Mouse (Mus musculus) forebrain, embryonic 11.5 days (tissue): ENCODE measurements around the gene Eml5. TPM values are rescaled to one million over a fixed set of nuclear protein-coding genes. Genes with fewer than 3 reads are reported as not detected.

Experiments used
- ATAC-seq: fragments of 200-750 bp; cut with Nextera tagmentation; replicated peaks from 2 replicates; pipeline ENCODE4 v1.8.0; 2017; ENCODE audit warnings: moderate TSS enrichment; ENCODE audit not compliant: low FRiP score
- DNase-seq: peaks from one replicate; pipeline ENCODE4 v3.0.0-alpha.2; 2017; ENCODE audit warnings: low spot score
- H3K27ac ChIP-seq: fragments of 300-500 bp; sonication (generic); 2 replicates; pipeline ENCODE4 v1.5.1; 2014; ENCODE audit warnings: low read depth, low read length
- H3K27me3 ChIP-seq: fragments of 300-500 bp; sonication (generic); 2 replicates; pipeline ENCODE4 v1.6.1; 2014; ENCODE audit warnings: mild to moderate bottlenecking, low read length, mixed read lengths; ENCODE audit not compliant: control insufficient read depth, insufficient read depth
- H3K36me3 ChIP-seq: fragments of 300-500 bp; sonication (generic); 2 replicates; pipeline ENCODE4 v1.6.1; 2014; ENCODE audit warnings: mild to moderate bottlenecking, low read length, moderate library complexity, mixed read lengths; ENCODE audit not compliant: control insufficient read depth, insufficient read depth
- H3K4me1 ChIP-seq: fragments of 300-500 bp; sonication (generic); replicated peaks from 2 replicates; pipeline ENCODE4 v1.6.1; 2014; ENCODE audit warnings: low read length, mixed read lengths; ENCODE audit not compliant: control insufficient read depth, insufficient read depth
- H3K4me2 ChIP-seq: fragments of 300-500 bp; sonication (generic); 2 replicates; pipeline ENCODE4 v1.6.1; 2014; ENCODE audit warnings: low read depth, mild to moderate bottlenecking, low read length, moderate library complexity, mixed read lengths; ENCODE audit not compliant: severe bottlenecking
- H3K4me3 ChIP-seq: fragments of 300-500 bp; sonication (generic); 2 replicates; pipeline ENCODE4 v1.5.1; 2014; ENCODE audit warnings: low read depth, low read length
- H3K9ac ChIP-seq: fragments of 300-500 bp; sonication (generic); 2 replicates; pipeline ENCODE4 v1.6.1; 2014; ENCODE audit warnings: low read length
- H3K9me3 ChIP-seq: fragments of 300-500 bp; sonication (generic); 2 replicates; pipeline ENCODE4 v1.6.1; 2016; ENCODE audit warnings: low read length, mixed read lengths; ENCODE audit not compliant: control insufficient read depth
- WGBS: fragments of 180-500 bp; shearing (Covaris S2); extraction: QIAGEN DNeasy Blood & Tissue Kit; methylation state at CpG from one replicate; pipeline ENCODE4 v1.1.7; 2014; 5-methylcytosine and 5-hydroxymethylcytosine counted together
- polyA plus RNA-seq: library from polyadenylated mRNA; unstranded; fragments of >200 nt; fragmentation: Nextera tagmentation; extraction: Ambion mirVana; gene quantifications from 2 replicates; pipeline ENCODE4 v1.2.1, GENCODE M21; 2014

Eml5 gene
- 30.8 and 34.9 TPM in 2 replicates for polyA plus RNA-seq

DNA sequence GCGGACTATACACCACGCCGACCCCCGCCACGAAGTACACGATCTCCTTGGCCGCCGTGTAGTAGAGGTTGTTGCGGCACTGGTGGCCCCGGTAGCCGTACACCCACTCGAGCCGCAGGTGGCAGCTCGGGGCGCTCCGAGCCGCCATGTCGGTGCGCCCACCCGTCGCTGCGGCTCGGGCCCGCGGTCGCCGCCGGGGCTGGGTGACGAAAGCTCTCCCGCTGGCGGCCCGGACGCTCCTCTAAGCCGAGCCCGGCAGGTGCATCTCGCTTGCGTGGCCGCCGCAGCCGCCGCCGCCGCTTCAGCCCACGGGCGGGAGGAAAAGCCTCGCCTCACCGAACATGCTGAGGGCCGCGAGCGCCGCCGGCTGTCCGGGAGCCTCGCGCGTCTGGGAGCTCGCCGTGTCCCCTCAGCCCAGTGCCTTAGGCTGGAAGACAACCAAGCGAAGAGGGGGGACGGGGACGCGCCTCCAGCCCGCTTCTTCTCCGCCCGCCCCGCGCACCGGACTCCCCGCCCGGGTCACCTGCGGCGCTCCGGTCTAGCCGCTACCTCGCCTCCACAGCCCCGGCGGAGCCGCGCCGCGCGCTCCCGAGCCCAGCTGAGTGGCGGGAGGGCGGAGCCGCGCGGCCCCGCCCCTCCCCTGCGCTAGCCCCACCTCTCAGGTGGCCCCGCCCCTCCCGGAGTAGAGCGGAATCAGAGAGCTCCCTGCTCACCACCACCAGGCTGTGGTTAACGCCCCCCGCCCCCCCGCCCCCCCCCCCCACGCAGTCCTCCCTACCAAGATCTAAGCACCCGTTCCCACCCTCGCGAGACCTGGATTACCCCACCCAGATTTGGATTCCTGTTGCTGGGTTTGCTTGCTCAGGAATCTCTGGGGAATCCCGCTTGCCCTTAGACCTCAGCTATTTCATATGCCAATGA, at the start of gene Eml5:
Gene Eml5 (minus strand): TSS at position 604 of the 921 bp plus-strand sequence.
- H3K27me3 ChIP-seq = no peaks in the 10 kb centered on the region
- peak within 1 kb of the TSS; percentile 67 for H3K4me2 ChIP-seq
- peak; percentile 95 for DNase-seq
- peak; percentile 93 for ATAC-seq
- H3K27ac ChIP-seq = peak within 1 kb of the TSS; percentile 74
- peaks cover 4% of the 10 kb centered on the region; the same call in 1 of the 2 replicates for H3K4me1 ChIP-seq
- no peaks in the 10 kb centered on the region for H3K9me3 ChIP-seq
- WGBS = 1% methylated on average over 82 of the region's 101 CpGs
- H3K4me3 ChIP-seq = peak within 1 kb of the TSS; percentile 89
- H3K36me3 ChIP-seq = no peaks in the 10 kb centered on the region
- peak within 1 kb of the TSS; percentile 81 for H3K9ac ChIP-seq

DNA sequence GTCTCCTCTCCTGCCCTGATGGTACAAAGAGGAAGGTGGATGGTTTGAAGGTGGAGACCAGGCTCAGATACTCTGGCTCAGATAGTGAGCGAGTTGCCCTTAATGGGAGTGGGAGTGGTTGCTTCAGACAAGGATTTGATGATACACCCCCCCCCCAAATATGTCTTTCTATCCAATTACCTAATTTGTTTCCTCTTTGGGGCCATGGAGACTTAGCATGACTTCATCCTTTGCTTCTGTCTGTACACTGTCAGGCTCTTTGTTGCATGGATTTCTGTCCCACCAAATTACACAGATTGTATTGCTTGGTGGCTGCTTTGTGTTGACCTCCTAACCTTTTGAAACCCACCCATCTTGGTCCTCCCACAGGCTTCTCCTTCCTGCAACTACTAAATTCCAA, 31.6 kb upstream of the Eml5 start:
- ATAC-seq (no peak), DNase-seq (no peak)
- 96% methylated on average over 1 of the region's 1 CpGs for WGBS

DNA sequence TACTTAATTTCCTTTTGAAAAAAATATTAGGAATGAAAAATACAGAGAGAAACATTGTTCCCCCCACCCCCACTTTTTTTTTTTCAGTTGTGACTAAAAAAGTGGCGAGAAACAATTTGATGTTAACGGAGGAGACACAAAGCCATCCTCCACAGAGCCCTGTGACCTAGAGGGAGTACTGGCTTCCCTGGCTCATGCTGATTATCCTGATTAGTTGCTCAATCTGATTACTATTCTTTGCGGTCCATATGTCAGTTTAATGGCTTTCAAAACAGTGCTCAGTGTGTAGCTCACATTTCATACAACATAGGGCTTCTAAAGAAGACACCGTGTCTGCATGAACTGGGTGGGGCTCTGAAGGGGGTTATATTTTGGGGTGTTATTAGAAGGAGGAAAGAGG, 31.2 kb upstream of the Eml5 start:
- Histone ChIP-seq H3K27ac (no peak overlapping the region), H3K4me3 (no peak overlapping the region), H3K27me3 (no peaks in the 10 kb centered on the region), H3K4me2 (no peak overlapping the region), H3K9ac (no peak overlapping the region), H3K4me1 (no peaks in the 10 kb centered on the region), H3K36me3 (no peaks in the 10 kb centered on the region), H3K9me3 (no peaks in the 10 kb centered on the region)
- 84% methylated on average over 4 of the region's 4 CpGs for WGBS
- ATAC-seq (no peak), DNase-seq (no peak)

More for the DNA sequence above, 31.6 kb upstream of the Eml5 start:
- Histone ChIP-seq H3K36me3 (no peaks in the 10 kb centered on the region), H3K9me3 (no peaks in the 10 kb centered on the region), H3K27ac (no peak overlapping the region), H3K4me1 (no peaks in the 10 kb centered on the region), H3K4me2 (no peak overlapping the region), H3K4me3 (no peak overlapping the region), H3K27me3 (no peaks in the 10 kb centered on the region), H3K9ac (no peak overlapping the region)

DNA sequence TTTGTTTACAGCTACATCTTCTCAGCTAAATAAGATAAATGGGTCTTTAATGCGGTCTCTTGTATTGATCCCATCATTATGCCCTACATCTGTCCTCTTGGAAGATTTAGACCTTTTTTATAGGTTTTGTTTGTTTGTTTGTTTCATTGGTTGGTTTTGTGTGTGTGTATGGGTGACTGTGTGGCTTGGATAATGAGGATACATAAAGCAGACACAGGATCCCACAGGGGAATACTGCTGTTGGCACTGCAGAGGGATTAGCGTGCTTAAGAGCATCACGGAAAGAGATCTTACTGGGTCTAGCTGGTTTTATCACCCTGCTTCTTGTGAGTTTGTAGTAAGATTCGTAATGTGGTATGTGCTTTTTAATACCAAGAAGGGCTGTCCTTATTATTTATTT, 29.9 kb upstream of the Eml5 start:
- Histone ChIP-seq H3K36me3 (no peaks in the 10 kb centered on the region), H3K27ac (no peak overlapping the region), H3K9me3 (no peaks in the 10 kb centered on the region), H3K4me1 (no peaks in the 10 kb centered on the region), H3K9ac (no peak overlapping the region), H3K27me3 (no peaks in the 10 kb centered on the region), H3K4me3 (no peak overlapping the region), H3K4me2 (no peak overlapping the region)
- 89% methylated on average over 4 of the region's 4 CpGs for WGBS
- ATAC-seq (no peak), DNase-seq (no peak)

DNA sequence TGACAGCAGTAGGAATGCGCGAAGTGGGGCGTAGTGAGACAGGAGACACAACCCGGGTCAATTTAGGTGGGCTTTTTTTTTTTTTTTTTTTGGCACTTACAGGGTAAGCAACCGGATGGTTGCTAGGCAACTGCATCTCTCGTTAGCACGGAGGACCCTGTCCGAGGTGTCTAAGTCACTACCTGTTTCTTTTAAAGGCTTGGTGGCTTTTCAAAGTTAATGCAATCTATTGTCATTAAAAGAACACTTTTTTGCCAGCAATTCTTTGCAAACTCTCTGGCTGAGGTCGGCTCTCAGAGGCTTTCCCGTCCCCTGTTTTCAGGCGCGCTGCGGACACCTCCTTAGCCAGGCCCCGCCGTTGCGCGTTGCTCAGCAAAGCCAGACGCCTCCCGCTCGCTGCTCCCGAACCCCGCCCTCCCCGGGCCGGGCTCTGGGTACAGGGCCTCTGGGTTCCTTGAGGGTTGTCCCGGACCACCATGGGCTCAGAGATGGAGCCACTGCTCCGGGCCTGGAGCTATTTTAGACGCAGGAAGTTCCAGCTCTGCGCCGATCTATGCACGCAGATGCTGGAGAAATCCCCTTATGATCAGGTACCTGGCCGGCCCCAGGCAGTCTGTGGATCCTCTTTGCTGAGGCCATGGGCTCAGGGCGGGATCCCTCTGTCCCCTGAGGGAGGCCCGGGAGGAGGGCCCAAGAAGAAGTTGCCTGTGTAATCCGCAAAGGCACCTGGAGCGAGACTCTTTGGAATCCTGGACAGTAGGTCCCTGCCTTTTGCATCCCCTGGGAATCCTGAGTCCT, 19.1 kb upstream of the Eml5 start, which contains the start of gene Ttc8:
Gene Ttc8 (plus strand): TSS at position 381 of the 798 bp plus-strand sequence.
- no peaks in the 10 kb centered on the region for H3K36me3 ChIP-seq
- ATAC-seq = peak; percentile 97
- under 1% methylated on average over 35 of the region's 35 CpGs for WGBS
- H3K4me2 ChIP-seq = peak within 1 kb of the TSS; percentile 52
- peak; percentile 94 for DNase-seq
- peak within 1 kb of the TSS; percentile 68 for H3K27ac ChIP-seq
- H3K9me3 ChIP-seq = no peaks in the 10 kb centered on the region
- peak within 1 kb of the TSS; percentile 49 for H3K4me3 ChIP-seq
- no peaks in the 10 kb centered on the region for H3K4me1 ChIP-seq
- peak within 1 kb of the TSS; percentile 79 for H3K9ac ChIP-seq
- no peaks in the 10 kb centered on the region for H3K27me3 ChIP-seq

DNA sequence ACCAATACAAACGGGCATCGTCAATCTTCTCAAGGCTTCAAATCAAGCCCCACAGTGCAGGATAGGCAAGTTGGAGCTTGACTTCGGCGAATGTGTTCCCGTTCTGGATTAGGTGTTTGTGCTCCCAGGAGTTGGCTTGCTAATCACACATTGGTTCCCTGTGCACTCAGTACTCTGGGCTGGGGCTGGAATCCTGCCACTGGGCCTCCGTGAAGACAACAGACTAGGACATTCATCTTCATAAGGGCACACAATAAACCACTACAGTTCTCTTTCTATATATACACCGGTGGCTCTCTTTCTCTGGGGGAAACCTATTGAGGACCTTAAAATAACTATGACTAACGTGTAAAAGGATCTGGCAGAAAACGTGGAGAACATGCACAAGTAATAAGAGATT, 8.8 kb upstream of the Eml5 start:
- H3K27me3 ChIP-seq = no peaks in the 10 kb centered on the region
- no peak overlapping the region for H3K4me2 ChIP-seq

DNA sequence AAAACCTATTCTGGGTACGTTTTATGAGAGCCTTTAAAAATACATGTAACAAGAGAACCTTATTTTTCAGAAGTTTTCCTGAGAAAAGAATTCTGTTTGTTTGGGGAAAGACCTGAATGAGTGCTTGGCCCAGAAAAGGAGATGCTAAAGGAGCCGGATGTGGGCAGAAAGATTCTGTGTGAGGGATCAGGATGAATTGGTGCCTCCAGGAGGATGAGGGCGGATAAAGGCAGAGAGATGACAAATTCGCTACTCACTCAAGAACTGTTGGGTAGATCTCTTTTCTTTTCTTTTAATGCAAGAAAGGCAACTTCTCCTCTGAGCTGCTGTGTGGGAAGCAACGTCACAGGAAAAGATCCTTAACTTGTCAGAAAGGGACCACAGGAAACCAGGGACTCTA, 4.2 kb upstream of the Eml5 start:
- WGBS = 83% methylated on average over 5 of the region's 5 CpGs
- Histone ChIP-seq H3K4me1 (no peaks in the 10 kb centered on the region), H3K27me3 (no peaks in the 10 kb centered on the region), H3K4me2 (no peak overlapping the region), H3K27ac (no peak overlapping the region), H3K9ac (no peak overlapping the region), H3K4me3 (no peak overlapping the region), H3K36me3 (no peaks in the 10 kb centered on the region), H3K9me3 (no peaks in the 10 kb centered on the region)
- ATAC-seq (no peak), DNase-seq (no peak)

More for the DNA sequence above, 8.8 kb upstream of the Eml5 start:
- DNase-seq (no peak), ATAC-seq (no peak)
- H3K9ac ChIP-seq = no peak overlapping the region
- no peaks in the 10 kb centered on the region for H3K4me1 ChIP-seq
- no peaks in the 10 kb centered on the region for H3K9me3 ChIP-seq
- 80% methylated on average over 9 of the region's 9 CpGs for WGBS
- H3K27ac ChIP-seq = no peak overlapping the region
- no peaks in the 10 kb centered on the region for H3K36me3 ChIP-seq
- no peak overlapping the region for H3K4me3 ChIP-seq

DNA sequence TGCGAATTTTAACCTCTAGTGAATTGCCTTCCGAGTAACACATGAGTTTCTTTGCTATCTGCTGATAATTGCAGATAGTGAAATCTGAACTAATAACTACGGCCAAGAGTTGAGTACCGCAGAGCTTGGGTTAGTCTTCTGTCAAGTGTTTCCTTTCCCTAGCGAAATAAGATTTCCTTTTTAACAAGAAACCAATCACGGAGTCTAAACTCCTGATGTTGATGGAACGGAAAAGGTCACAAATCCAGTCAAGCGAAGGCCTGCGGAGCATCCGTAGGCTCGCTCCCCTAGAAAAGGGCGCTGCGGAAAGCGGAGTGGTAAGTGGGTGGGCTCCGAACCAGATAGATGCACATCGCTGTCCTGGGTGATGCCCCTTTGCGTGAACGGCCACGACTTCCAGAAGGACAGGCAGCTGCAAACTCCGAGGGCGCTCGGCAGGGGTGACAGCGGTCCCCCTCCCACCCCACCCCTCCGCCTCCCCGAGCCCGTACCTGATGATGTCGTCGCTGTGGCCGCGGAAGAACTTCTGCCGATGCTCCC, 873 bp downstream of the Eml5 start:
- Histone ChIP-seq H3K27ac (peak overlapping the region; percentile 31; the same call in 1 of the 2 replicates), H3K4me3 (peak overlapping the region; percentile 89), H3K4me1 (peaks cover 4% of the 10 kb centered on the region; the same call in 1 of the 2 replicates), H3K4me2 (peak overlapping the region; percentile 67), H3K36me3 (no peaks in the 10 kb centered on the region), H3K9me3 (no peaks in the 10 kb centered on the region), H3K27me3 (no peaks in the 10 kb centered on the region), H3K9ac (peak overlapping the region; percentile 81)
- peak; percentile 80 for DNase-seq
- ATAC-seq = no peak; the same call in 1 of the 2 replicates
- WGBS = 2% methylated on average over 31 of the region's 31 CpGs
